Mouse (Mus musculus) MEL (cell line): Measurements from ENCODE around the gene Morn3. TPM values are rescaled to one million over a fixed set of nuclear protein-coding genes. Genes with fewer than 3 reads are reported as not detected.
A peak's percentile ranks its signal among the peaks of the same experiment; 100 is the strongest.

Experiments
- DNase-seq: peaks from one replicate; pipeline ENCODE4 v3.0.0; 2011; ENCODE audit warnings: low read depth, low spot score
- H3K27ac ChIP-seq: 2 replicates; pipeline ENCODE4 v1.5.1; 2012; ENCODE audit warnings: low read depth, mild to moderate bottlenecking, control low read depth, low read length, moderate library complexity; ENCODE audit not compliant: control insufficient read depth
- H3K27me3 ChIP-seq, 2 experiments: fragments of 150-350 bp in 1 of 2; sonication (generic) in 1 of 2; 2 replicates each; pipeline ENCODE4 v1.6.1; 2012; ENCODE audit warnings: low read length in 2 of 2, mild to moderate bottlenecking in 2 of 2, improper control_type of control experiment in 1 of 2, moderate library complexity in 1 of 2; ENCODE audit not compliant: insufficient read depth in 2 of 2, control insufficient read depth in 1 of 2
- H3K36me3 ChIP-seq, 2 experiments: 2 replicates each; pipeline ENCODE4 v1.6.1; 2012 to 2014; ENCODE audit warnings: low read length in 2 of 2, improper control_type of control experiment in 1 of 2, inconsistent platforms in 1 of 2, mild to moderate bottlenecking in 1 of 2; ENCODE audit not compliant: insufficient read depth in 2 of 2, control insufficient read depth in 1 of 2
- H3K4me1 ChIP-seq, 2 experiments: fragments of 150-350 bp in 1 of 2; sonication (generic) in 1 of 2; 2 replicates each; pipeline ENCODE4 v1.6.1; 2012; ENCODE audit warnings: low read length in 2 of 2, improper control_type of control experiment in 1 of 2, mild to moderate bottlenecking in 1 of 2; ENCODE audit not compliant: insufficient read depth in 2 of 2, control insufficient read depth in 1 of 2
- H3K4me3 ChIP-seq, 2 experiments: fragments of 150-350 bp in 1 of 2; sonication (generic) in 1 of 2; 2 replicates each; pipeline ENCODE4 v1.5.1; 2012; ENCODE audit warnings: low read depth in 2 of 2, low read length in 2 of 2, mild to moderate bottlenecking in 2 of 2, moderate library complexity in 2 of 2, control low read depth in 1 of 2, improper control_type of control experiment in 1 of 2; ENCODE audit not compliant: control insufficient read depth in 1 of 2, insufficient read depth in 1 of 2
- H3K79me2 ChIP-seq: 2 replicates; pipeline ENCODE4 v1.6.1; 2012; ENCODE audit warnings: mild to moderate bottlenecking, low read length, moderate library complexity; ENCODE audit not compliant: control insufficient read depth, poor library complexity, insufficient read depth
- H3K9ac ChIP-seq: 2 replicates; pipeline ENCODE4 v1.6.1; 2012; ENCODE audit warnings: low read depth, mild to moderate bottlenecking, control low read depth, low read length, moderate library complexity; ENCODE audit not compliant: control insufficient read depth, poor library complexity, severe bottlenecking
- H3K9me3 ChIP-seq: fragments of 150-350 bp; sonication (generic); replicated peaks from 2 replicates; pipeline ENCODE4 v1.6.1; 2012; ENCODE audit warnings: mild to moderate bottlenecking, low read length, improper control_type of control experiment, moderate library complexity; ENCODE audit not compliant: insufficient read depth
- BHLHE40 ChIP-seq: IDR thresholded peaks from 2 replicates; pipeline ENCODE4 v1.6.1; 2012; ENCODE audit warnings: low read depth, mild to moderate bottlenecking, inconsistent platforms, low read length, improper control_type of control experiment, borderline replicate concordance
- CTCF ChIP-seq, 3 experiments: IDR thresholded peaks in 2 of 3; conservative IDR thresholded peaks in 1 of 3; 2 replicates each; pipeline ENCODE4 v1.5.1; 2011 to 2012; ENCODE audit warnings: low read length in 3 of 3, low read depth in 2 of 3, mild to moderate bottlenecking in 2 of 3, improper control_type of control experiment in 1 of 3, inconsistent platforms in 1 of 3, mixed read lengths in 1 of 3, moderate library complexity in 1 of 3; ENCODE audit not compliant: control insufficient read depth in 1 of 3, insufficient read depth in 1 of 3, poor library complexity in 1 of 3, severe bottlenecking in 1 of 3
- EP300 ChIP-seq, 2 experiments: IDR thresholded peaks; 2 replicates each; pipeline ENCODE4 v1.6.1; 2011; ENCODE audit warnings: improper control_type of control experiment in 2 of 2, low read length in 2 of 2, low read depth in 1 of 2, mild to moderate bottlenecking in 1 of 2
- ETS1 ChIP-seq: IDR thresholded peaks from 2 replicates; pipeline ENCODE4 v1.6.1; 2012; ENCODE audit warnings: low read depth, mild to moderate bottlenecking, inconsistent platforms, low read length, improper control_type of control experiment, moderate library complexity
- GATA1 ChIP-seq: IDR thresholded peaks from 2 replicates; pipeline ENCODE4 v1.6.1; 2011; ENCODE audit warnings: low read depth, low read length, improper control_type of control experiment
- HCFC1 ChIP-seq: IDR thresholded peaks from 2 replicates; pipeline ENCODE4 v1.6.1; 2012; ENCODE audit warnings: low read depth, mild to moderate bottlenecking, inconsistent platforms, low read length, improper control_type of control experiment, moderate library complexity
- JUND ChIP-seq: IDR thresholded peaks from 2 replicates; pipeline ENCODE4 v1.6.1; 2011; ENCODE audit warnings: low read depth, mild to moderate bottlenecking, improper control_type of control experiment, low read length
- KAT2A ChIP-seq: conservative IDR thresholded peaks from 2 replicates; pipeline ENCODE4 v1.6.1; 2012; ENCODE audit warnings: low read depth, low read length, improper control_type of control experiment, inconsistent platforms
- MAZ ChIP-seq: IDR thresholded peaks from 2 replicates; pipeline ENCODE4 v1.6.1; 2012; ENCODE audit warnings: low read depth, mild to moderate bottlenecking, inconsistent platforms, low read length, improper control_type of control experiment
- MYC ChIP-seq: IDR thresholded peaks from 2 replicates; pipeline ENCODE4 v1.6.1; 2011; ENCODE audit warnings: low read depth, mild to moderate bottlenecking, low read length, improper control_type of control experiment, moderate library complexity
- NRF1 ChIP-seq: IDR thresholded peaks from 2 replicates; pipeline ENCODE4 v1.6.1; 2014; ENCODE audit warnings: low read depth, mild to moderate bottlenecking, inconsistent platforms, low read length, improper control_type of control experiment, moderate library complexity; ENCODE audit not compliant: poor library complexity, insufficient read depth, severe bottlenecking
- POLR2AphosphoS2 ChIP-seq: IDR thresholded peaks from 2 replicates; pipeline ENCODE4 v1.6.1; 2011; ENCODE audit warnings: low read length, improper control_type of control experiment
- POLR2AphosphoS5 ChIP-seq: IDR thresholded peaks from 2 replicates; pipeline ENCODE4 v1.6.1; 2012; ENCODE audit warnings: low read depth, borderline replicate concordance, mild to moderate bottlenecking, inconsistent platforms, low read length, moderate library complexity, mixed read lengths
- RAD21 ChIP-seq: IDR thresholded peaks from 2 replicates; pipeline ENCODE4 v1.6.1; 2011; ENCODE audit warnings: mild to moderate bottlenecking, low read depth, low read length, improper control_type of control experiment
- RCOR1 ChIP-seq: IDR thresholded peaks from 2 replicates; pipeline ENCODE4 v1.6.1; 2012; ENCODE audit warnings: low read depth, mild to moderate bottlenecking, inconsistent platforms, low read length, improper control_type of control experiment
- SIN3A ChIP-seq: IDR thresholded peaks from 2 replicates; pipeline ENCODE4 v1.6.1; 2012; ENCODE audit warnings: low read length, improper control_type of control experiment, inconsistent platforms
- SMC3 ChIP-seq: IDR thresholded peaks from 2 replicates; pipeline ENCODE4 v1.6.1; 2011; ENCODE audit warnings: low read depth, low read length, improper control_type of control experiment
- TAL1 ChIP-seq: IDR thresholded peaks from 2 replicates; pipeline ENCODE4 v1.6.1; 2012; ENCODE audit warnings: mild to moderate bottlenecking, inconsistent platforms, low read length, moderate library complexity, mixed read lengths
- USF1 ChIP-seq: IDR thresholded peaks from 2 replicates; pipeline ENCODE4 v1.6.1; 2014; ENCODE audit warnings: low read depth, mild to moderate bottlenecking, inconsistent platforms, low read length, improper control_type of control experiment, moderate library complexity
- ZC3H11A ChIP-seq: IDR thresholded peaks from 2 replicates; pipeline ENCODE4 v1.6.1; 2012; ENCODE audit warnings: low read depth, mild to moderate bottlenecking, inconsistent platforms, low read length, improper control_type of control experiment
- ZKSCAN1 ChIP-seq: IDR thresholded peaks from 2 replicates; pipeline ENCODE4 v1.6.1; 2012; ENCODE audit warnings: low read depth, mild to moderate bottlenecking, inconsistent platforms, low read length, improper control_type of control experiment, moderate library complexity
- ZNF384 ChIP-seq: IDR thresholded peaks from 2 replicates; pipeline ENCODE4 v1.6.1; 2012; ENCODE audit warnings: low read depth, mild to moderate bottlenecking, inconsistent platforms, low read length, improper control_type of control experiment
- polyA plus RNA-seq, 2 experiments: library from polyadenylated mRNA; stranded (reverse) in 1 of 2; unstranded in 1 of 2; fragments of >175 nt in 1 of 2; fragments of >200 nt in 1 of 2; gene quantifications; 2 replicates each; pipeline versions ENCODE4 v1.2.1 to v1.2.4; 2012; ENCODE audit warnings: low replicate concordance in 2 of 2, low read depth in 1 of 2; ENCODE audit not compliant: insufficient read length in 2 of 2, insufficient read depth in 1 of 2, missing spikeins in 1 of 2
- total RNA-seq: library from RNA; depleted of rRNA; stranded (reverse); fragments of 300-350 nt; gene quantifications from 2 replicates; pipeline ENCODE4 v1.2.3, GENCODE M21; 2012

The Morn3 gene
- total and polyA plus RNA-seq, 3 experiments = not detected

DNA sequence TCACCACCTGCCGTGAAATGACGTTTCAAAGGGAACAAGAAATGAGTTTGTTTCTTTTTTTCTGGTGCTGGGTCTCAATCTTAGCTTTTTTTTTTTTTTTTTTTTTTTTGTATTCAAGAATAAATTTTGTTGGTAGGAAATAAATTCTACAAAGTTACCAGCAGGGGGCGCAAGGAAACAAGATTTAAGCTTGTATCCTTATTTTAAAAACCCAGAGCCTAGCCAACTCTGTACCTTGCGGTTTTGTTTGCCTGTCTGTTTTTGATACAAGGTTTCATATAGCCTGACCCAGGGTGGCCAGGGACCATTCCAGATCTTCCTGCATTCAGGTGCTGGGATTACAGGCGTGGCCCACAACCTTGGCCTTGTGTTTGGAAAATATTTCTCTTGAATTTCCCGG lies 17.4 kb upstream of the Morn3 start:
- Histone ChIP-seq H3K27ac (no peak overlapping the region), H3K4me3 (no peak overlapping the region), H3K79me2 (no peaks in the 10 kb centered on the region), H3K9ac (peak overlapping the region; percentile 42), H3K9me3 (no peaks in the 10 kb centered on the region), H3K36me3 (peaks cover 0 to 11% of the 10 kb centered on the region in 2 experiments; a peak in 2 of 4 replicates), H3K27me3 (no peaks in the 10 kb centered on the region), H3K4me1 (peaks cover 0 to 13% of the 10 kb centered on the region in 2 experiments; a peak in 2 of 4 replicates)
- peak; percentile 95 for DNase-seq
- TF ChIP-seq POLR2AphosphoS2 = no peak
- TF ChIP-seq ZNF384 = peak; percentile 98
- 0 out of 2 replicates have a peak, but pooled peaks have one; percentile 29 for TF ChIP-seq MYC
- TF ChIP-seq ZKSCAN1 = peak; percentile 29; the same call in 1 of the 2 replicates
- TF ChIP-seq ETS1 = no peak
- TF ChIP-seq JUND = no peak
- no peak for TF ChIP-seq GATA1
- peak; percentile 88 for TF ChIP-seq ZC3H11A
- peak; percentile 25 to 78 (median 30); a peak in 4 of 6 replicates for TF ChIP-seq CTCF (IDR thresholded peaks at IDR 0.05 in 2 of 3, conservative IDR thresholded peaks at IDR 0.05 in 1 of 3; ENCODE audit: control insufficient read depth in 1 of 3, insufficient read depth in 1 of 3, low read depth in 2 of 3, low read length in 3 of 3, poor library complexity in 1 of 3, severe bottlenecking in 1 of 3)
- TF ChIP-seq RCOR1 = no peak
- TF ChIP-seq BHLHE40 = 0 out of 2 replicates have a peak, but pooled peaks have one; percentile 13
- no peak for TF ChIP-seq EP300 (IDR thresholded peaks at IDR 0.05; ENCODE audit: low read depth in 1 of 2, low read length in 2 of 2)
- TF ChIP-seq SMC3 = peak; percentile 82
- TF ChIP-seq USF1 = no peak
- TF ChIP-seq NRF1 = no peak
- TF ChIP-seq SIN3A = peak; percentile 53
- TF ChIP-seq HCFC1 = 0 out of 2 replicates have a peak, but pooled peaks have one; percentile 27
- TF ChIP-seq TAL1 = no peak
- peak; percentile 88 for TF ChIP-seq RAD21
- no peak for TF ChIP-seq KAT2A

DNA sequence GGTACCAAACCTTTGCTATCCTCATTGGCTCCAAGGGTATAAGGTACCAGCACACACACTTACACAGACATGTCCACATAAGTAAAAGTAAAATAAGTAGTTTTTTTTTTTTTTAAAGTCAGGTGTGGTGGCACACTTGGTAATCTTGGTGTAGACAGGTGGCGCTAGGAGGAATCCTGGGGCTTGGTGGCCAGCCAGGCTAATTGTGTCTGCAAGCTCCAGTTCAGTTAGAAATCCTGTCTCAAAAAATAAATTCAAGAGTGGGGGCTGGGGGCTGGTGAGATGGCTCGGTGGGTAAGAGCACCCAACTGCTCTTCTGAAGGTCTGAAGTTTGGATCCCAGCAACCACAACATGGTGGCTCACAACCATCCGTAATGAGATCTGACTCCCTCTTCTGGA lies 16.3 kb upstream of the Morn3 start:
- Histone ChIP-seq H3K9ac (no peak overlapping the region), H3K27ac (no peak overlapping the region), H3K4me1 (peaks cover 0 to 17% of the 10 kb centered on the region in 2 experiments; a peak in 3 of 4 replicates), H3K9me3 (no peaks in the 10 kb centered on the region), H3K27me3 (no peaks in the 10 kb centered on the region), H3K36me3 (peaks cover 0 to 14% of the 10 kb centered on the region in 2 experiments; a peak in 2 of 4 replicates), H3K4me3 (no peak overlapping the region), H3K79me2 (no peaks in the 10 kb centered on the region; the same call in 1 of the 2 replicates)
- TF ChIP-seq POLR2AphosphoS5 (no peak), MAZ (no peak)
- DNase-seq = no peak
